Mouse (Mus musculus) brain, adult 2 months (tissue): ENCODE measurements at regions not wholly inside any gene's neighbourhood (a gene's known extent, or its start where the extent isn't known, plus 50 kb on each side); places are given as distances from the start of the nearest gene placed in this dataset.

ENCODE experiments used
- DNase-seq: peaks from one replicate; pipeline ENCODE4 v3.0.0; 2011; ENCODE audit warnings: low read depth, low spot score

- DNase-seq: peak; percentile 51
Observed at GRCm38 (mm10) chrX:63366321-63366720, 785.7 kb downstream of the Gm6760 start.

GRCm38 (mm10) chrX:63365666-63366065 is 786.3 kb downstream of the Gm6760 start:
- DNase-seq: peak; percentile 51

GRCm38 (mm10) chrX:63355035-63355434 is 797.0 kb downstream of the Gm6760 start:
- no peak for DNase-seq
